Mouse (Mus musculus) ES-Bruce4 (cell line): ENCODE results near the gene Hfe.

Experiments used
- CTCF ChIP-seq: IDR thresholded peaks from one replicate; pipeline ENCODE4 v1.8.1; 2011; ENCODE audit warnings: low read depth, low read length
- EP300 ChIP-seq: IDR thresholded peaks from 2 replicates; pipeline ENCODE4 v1.6.1; 2011; ENCODE audit warnings: low read depth, low read length; ENCODE audit not compliant: insufficient read depth
- POLR2A ChIP-seq: IDR thresholded peaks from one replicate; pipeline ENCODE4 v1.8.1; 2011; ENCODE audit warnings: low read length; ENCODE audit not compliant: insufficient read depth

GRCm38 (mm10) chr13:23717176-23717575 lies 6.5 kb upstream of the Hfe start:
- TF ChIP-seq POLR2A: no peak
- no peak for TF ChIP-seq CTCF
- TF ChIP-seq EP300: no peak
